Mouse (Mus musculus): ENCODE measurements around the gene Gm10974. TPM values are rescaled to one million over a fixed set of nuclear protein-coding genes. Genes with fewer than 3 reads are reported as not detected.

The Gm10974 gene
- total RNA-seq (2017): not detected in 3 replicates

GRCm38 (mm10) chr7:66365904-66366303 is at the start of gene Gm10974:
Gm10974 (plus strand) TSS chr7:66365905.
- ATAC-seq (replicated peaks; ENCODE audit: insufficient number of reproducible peaks, low FRiP score, low TSS enrichment, poor library complexity, severe bottlenecking): no peak

GRCm38 (mm10) chr7:66318147-66318546 is 47.6 kb upstream of the Gm10974 start:
- ATAC-seq (replicated peaks; ENCODE audit: insufficient number of reproducible peaks, low FRiP score, low TSS enrichment, poor library complexity, severe bottlenecking): no peak

- no peak for ATAC-seq (replicated peaks; ENCODE audit: insufficient number of reproducible peaks, low FRiP score, low TSS enrichment, poor library complexity, severe bottlenecking)
These were observed 44.7 kb upstream of the Gm10974 start for GRCm38 (mm10) chr7:66320996-66321395.

- ATAC-seq (replicated peaks; ENCODE audit: insufficient number of reproducible peaks, low FRiP score, low TSS enrichment, poor library complexity, severe bottlenecking): no peak
These were observed 42.3 kb upstream of the Gm10974 start for GRCm38 (mm10) chr7:66323252-66324015.

- no peak for ATAC-seq (replicated peaks; ENCODE audit: insufficient number of reproducible peaks, low FRiP score, low TSS enrichment, poor library complexity, severe bottlenecking)
These were observed 40.2 kb upstream of the Gm10974 start for GRCm38 (mm10) chr7:66325419-66326053.

GRCm38 (mm10) chr7:66327516-66327915 is 38.2 kb upstream of the Gm10974 start:
- ATAC-seq (replicated peaks; ENCODE audit: insufficient number of reproducible peaks, low FRiP score, low TSS enrichment, poor library complexity, severe bottlenecking): no peak

GRCm38 (mm10) chr7:66330610-66331009 is 35.1 kb upstream of the Gm10974 start:
- no peak for ATAC-seq (replicated peaks; ENCODE audit: insufficient number of reproducible peaks, low FRiP score, low TSS enrichment, poor library complexity, severe bottlenecking)

- ATAC-seq (replicated peaks; ENCODE audit: insufficient number of reproducible peaks, low FRiP score, low TSS enrichment, poor library complexity, severe bottlenecking): no peak
These were observed 33.4 kb upstream of the Gm10974 start for GRCm38 (mm10) chr7:66332340-66332739.

- ATAC-seq (replicated peaks; ENCODE audit: insufficient number of reproducible peaks, low FRiP score, low TSS enrichment, poor library complexity, severe bottlenecking): no peak
These were observed 31.7 kb upstream of the Gm10974 start for GRCm38 (mm10) chr7:66333906-66334500.

- no peak for ATAC-seq (replicated peaks; ENCODE audit: insufficient number of reproducible peaks, low FRiP score, low TSS enrichment, poor library complexity, severe bottlenecking)
These were observed 28.8 kb upstream of the Gm10974 start for GRCm38 (mm10) chr7:66336955-66337354.

GRCm38 (mm10) chr7:66339625-66340024 is 26.1 kb upstream of the Gm10974 start:
- ATAC-seq (replicated peaks; ENCODE audit: insufficient number of reproducible peaks, low FRiP score, low TSS enrichment, poor library complexity, severe bottlenecking): no peak

GRCm38 (mm10) chr7:66340044-66340443 is 25.7 kb upstream of the Gm10974 start:
- ATAC-seq (replicated peaks; ENCODE audit: insufficient number of reproducible peaks, low FRiP score, low TSS enrichment, poor library complexity, severe bottlenecking): no peak

GRCm38 (mm10) chr7:66342323-66342722 is 23.4 kb upstream of the Gm10974 start:
- 0 out of 2 replicates have a peak, but pooled peaks have one; percentile 50 for ATAC-seq (replicated peaks; ENCODE audit: insufficient number of reproducible peaks, low FRiP score, low TSS enrichment, poor library complexity, severe bottlenecking)

- ATAC-seq (replicated peaks; ENCODE audit: insufficient number of reproducible peaks, low FRiP score, low TSS enrichment, poor library complexity, severe bottlenecking): no peak
These were observed 22.9 kb upstream of the Gm10974 start for GRCm38 (mm10) chr7:66342831-66343230.

- no peak for ATAC-seq (replicated peaks; ENCODE audit: insufficient number of reproducible peaks, low FRiP score, low TSS enrichment, poor library complexity, severe bottlenecking)
These were observed 22.4 kb upstream of the Gm10974 start for GRCm38 (mm10) chr7:66343307-66343706.

- ATAC-seq (replicated peaks; ENCODE audit: insufficient number of reproducible peaks, low FRiP score, low TSS enrichment, poor library complexity, severe bottlenecking): no peak
These were observed 18.6 kb upstream of the Gm10974 start for GRCm38 (mm10) chr7:66346959-66347663.

GRCm38 (mm10) chr7:66348588-66348987 is 17.1 kb upstream of the Gm10974 start:
- ATAC-seq (replicated peaks; ENCODE audit: insufficient number of reproducible peaks, low FRiP score, low TSS enrichment, poor library complexity, severe bottlenecking): no peak

- no peak for ATAC-seq (replicated peaks; ENCODE audit: insufficient number of reproducible peaks, low FRiP score, low TSS enrichment, poor library complexity, severe bottlenecking)
These were observed 16.0 kb upstream of the Gm10974 start for GRCm38 (mm10) chr7:66349670-66350069.

- no peak for ATAC-seq (replicated peaks; ENCODE audit: insufficient number of reproducible peaks, low FRiP score, low TSS enrichment, poor library complexity, severe bottlenecking)
These were observed 14.6 kb upstream of the Gm10974 start for GRCm38 (mm10) chr7:66351074-66351473.
